Mouse (Mus musculus): ENCODE measurements around the gene Myct1. TPM values are rescaled to one million over a fixed set of nuclear protein-coding genes. Genes with fewer than 3 reads are reported as not detected.

Gene Myct1
- total and polyA plus RNA-seq, 3 experiments, result not detected

DNA sequence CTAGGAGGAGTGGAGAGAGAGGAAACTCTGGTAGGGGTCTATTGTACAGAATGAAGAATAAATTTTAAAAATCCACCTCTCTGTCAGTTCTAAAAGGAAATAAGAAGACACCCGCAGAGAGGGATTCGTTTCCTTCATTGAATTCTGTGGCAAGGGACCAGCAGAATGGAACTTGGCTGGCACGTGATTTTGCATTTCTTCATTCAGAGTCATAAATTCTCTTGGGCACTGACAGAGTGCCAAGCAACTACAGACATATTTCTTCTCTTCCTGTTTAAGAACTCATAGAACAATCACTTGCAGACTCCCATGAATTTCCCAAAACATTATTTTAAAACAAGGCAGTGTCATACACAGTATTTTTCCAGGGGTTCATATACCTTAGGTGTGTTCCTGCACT, 15.3 kb downstream of the Myct1 start:
- no peak overlapping the region for H3K4me2 ChIP-seq (ENCODE audit: insufficient read depth, low read depth, poor library complexity, severe bottlenecking)
- no peaks in the 10 kb centered on the region for H3K9me3 ChIP-seq (replicated peaks; ENCODE audit: low read length)
- no peaks in the 10 kb centered on the region for H3K4me1 ChIP-seq (ENCODE audit: control insufficient read depth in 1 of 2, insufficient read depth in 2 of 2)
- H3K79me2 ChIP-seq (replicated peaks; ENCODE audit: control insufficient read depth, extremely low read depth, insufficient read depth, poor library complexity, severe bottlenecking), result no peaks in the 10 kb centered on the region
- H3K9ac ChIP-seq (ENCODE audit: insufficient read depth, low read depth), result no peak overlapping the region
- no peak overlapping the region for H3K27ac ChIP-seq (ENCODE audit: insufficient read depth, low read depth)
- in situ Hi-C loops (cut with MboI; ENCODE audit: low pct_ligation_motif_present, low pct_unique_long_range_greater_than_20kb, low sequenced_read_pairs) (no loop called here), dilution Hi-C loops (cut with MboI; ENCODE audit: extremely low pct_ligation_motif_present, extremely low pct_unique_long_range_greater_than_20kb, low sequenced_read_pairs) (no loop called here)
- no peaks in the 10 kb centered on the region for H3K27me3 ChIP-seq (replicated peaks)
- H3K36me3 ChIP-seq (replicated peaks in 1 of 2; ENCODE audit: control insufficient read depth in 1 of 2, insufficient read depth in 1 of 2, low read length in 1 of 2), result no peaks in the 10 kb centered on the region
- no peak for DNase-seq (ENCODE audit: extremely low read depth)
- TF ChIP-seq JUND (conservative IDR thresholded peaks at IDR 0.05; ENCODE audit: low read depth, low read length), result no peak
- no peak for TF ChIP-seq USF2 (conservative IDR thresholded peaks at IDR 0.05; ENCODE audit: low read depth, low read length)
- no peak for TF ChIP-seq CHD1 (IDR thresholded peaks at IDR 0.05; ENCODE audit: low read depth, low read length)
- no peak overlapping the region for H3K4me3 ChIP-seq (replicated peaks in 1 of 3; ENCODE audit: low read depth in 2 of 3, low read length in 2 of 3, poor library complexity in 1 of 3)

DNA sequence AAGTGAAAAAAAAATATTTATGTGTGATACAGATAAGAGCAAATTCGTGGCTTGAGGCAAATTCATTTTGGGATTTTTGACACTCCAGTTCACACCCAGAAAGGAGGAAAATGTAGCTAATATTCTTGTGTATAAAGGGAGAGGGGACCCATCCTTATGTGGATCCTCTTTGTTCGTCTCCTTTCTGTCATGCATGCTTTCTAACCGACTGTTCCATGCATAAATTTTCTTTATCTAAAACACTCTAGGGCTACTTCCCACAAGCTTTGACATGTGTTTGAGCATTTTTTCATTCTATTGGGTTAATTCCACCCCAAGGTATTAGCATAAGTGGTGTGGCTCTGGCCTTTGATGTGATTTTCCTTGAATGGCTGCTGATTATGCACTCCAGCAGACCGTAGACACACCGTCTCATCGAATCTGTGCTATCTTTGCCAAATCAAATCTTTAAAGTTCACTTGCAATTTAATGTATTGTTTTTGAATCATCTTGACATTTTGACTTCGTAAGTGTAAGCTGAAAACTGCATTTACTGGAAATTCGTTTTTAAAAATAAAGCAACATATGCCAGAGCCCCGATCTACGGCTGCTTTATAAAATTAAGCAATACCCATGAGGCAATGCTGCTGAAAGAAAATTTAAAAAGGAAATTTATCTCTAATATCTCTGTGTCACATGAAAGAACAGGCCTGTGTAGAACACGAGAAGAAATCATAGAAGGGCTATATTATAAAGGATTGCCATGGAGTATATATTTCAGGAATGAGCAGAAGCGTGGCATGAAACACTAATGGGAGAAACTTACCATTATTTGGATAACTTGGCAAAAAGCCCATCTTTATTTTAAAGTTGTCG, 21.8 kb downstream of the Myct1 start:
- no peaks in the 10 kb centered on the region for H3K79me2 ChIP-seq (replicated peaks; ENCODE audit: control insufficient read depth, extremely low read depth, insufficient read depth, poor library complexity, severe bottlenecking)
- in situ Hi-C loops (cut with MboI; ENCODE audit: low pct_ligation_motif_present, low pct_unique_long_range_greater_than_20kb, low sequenced_read_pairs), result no loop called here
- H3K27me3 ChIP-seq (replicated peaks), result no peaks in the 10 kb centered on the region
- DNase-seq (ENCODE audit: extremely low read depth), result no peak
- no peaks in the 10 kb centered on the region for H3K36me3 ChIP-seq (replicated peaks in 1 of 2; ENCODE audit: control insufficient read depth in 1 of 2, insufficient read depth in 1 of 2, low read length in 1 of 2)
- no peak overlapping the region for H3K9ac ChIP-seq (ENCODE audit: insufficient read depth, low read depth)
- no peak for TF ChIP-seq BHLHE40 (IDR thresholded peaks at IDR 0.05; ENCODE audit: low read depth, low read length)
- TF ChIP-seq SMC3 (IDR thresholded peaks at IDR 0.05; ENCODE audit: low read depth, low read length), result no peak
- no peak for TF ChIP-seq USF2 (conservative IDR thresholded peaks at IDR 0.05; ENCODE audit: low read depth, low read length)
- TF ChIP-seq SIN3A (IDR thresholded peaks at IDR 0.05; ENCODE audit: low read length), result no peak
- TF ChIP-seq ZKSCAN1 (IDR thresholded peaks at IDR 0.05; ENCODE audit: borderline replicate concordance, low read depth, low read length), result no peak
- no peak for TF ChIP-seq ZMIZ1 (IDR thresholded peaks at IDR 0.05; ENCODE audit: low read depth, low read length)
- no peak for TF ChIP-seq CTCF (conservative IDR thresholded peaks at IDR 0.05 in 1 of 2, IDR thresholded peaks at IDR 0.05 in 1 of 2; ENCODE audit: low read depth in 2 of 2, low read length in 2 of 2)
- no peak for TF ChIP-seq NRF1 (IDR thresholded peaks at IDR 0.05; ENCODE audit: low read depth, low read length)
- TF ChIP-seq PAX5 (IDR thresholded peaks at IDR 0.05; ENCODE audit: low read length), result no peak
- no peaks in the 10 kb centered on the region for H3K4me1 ChIP-seq (ENCODE audit: control insufficient read depth in 1 of 2, insufficient read depth in 2 of 2)
- no peaks in the 10 kb centered on the region for H3K9me3 ChIP-seq (replicated peaks; ENCODE audit: low read length)
- no peak overlapping the region for H3K4me3 ChIP-seq (replicated peaks in 1 of 3; ENCODE audit: low read depth in 2 of 3, low read length in 2 of 3, poor library complexity in 1 of 3)
- dilution Hi-C loops (cut with MboI; ENCODE audit: extremely low pct_ligation_motif_present, extremely low pct_unique_long_range_greater_than_20kb, low sequenced_read_pairs), result no loop called here
- H3K27ac ChIP-seq (ENCODE audit: insufficient read depth, low read depth), result no peak overlapping the region
- H3K4me2 ChIP-seq (ENCODE audit: insufficient read depth, low read depth, poor library complexity, severe bottlenecking), result no peak overlapping the region

DNA sequence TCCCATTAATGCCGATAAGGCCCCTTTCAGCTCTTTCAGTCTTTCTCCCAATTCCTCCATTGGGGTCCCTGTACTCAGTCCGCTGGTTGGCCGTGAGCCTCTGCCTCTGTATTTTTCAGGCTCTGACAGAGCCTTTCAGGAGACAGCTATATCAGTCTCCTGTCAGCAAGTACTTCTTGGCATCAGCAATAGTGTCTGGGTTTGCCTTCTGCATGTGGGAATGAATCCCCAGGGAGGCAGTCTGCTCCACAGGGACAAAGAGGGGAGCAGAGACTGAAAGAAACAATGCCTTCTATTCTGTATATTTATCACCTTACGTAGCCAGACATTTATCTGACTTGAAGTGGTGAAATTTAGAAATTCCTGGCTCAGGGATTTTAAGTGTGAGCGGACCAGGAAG, 32.7 kb downstream of the Myct1 start:
- in situ Hi-C loops (cut with MboI; ENCODE audit: low pct_ligation_motif_present, low pct_unique_long_range_greater_than_20kb, low sequenced_read_pairs) (no loop called here), dilution Hi-C loops (cut with MboI; ENCODE audit: extremely low pct_ligation_motif_present, extremely low pct_unique_long_range_greater_than_20kb, low sequenced_read_pairs) (no loop called here)
- Histone ChIP-seq H3K79me2 (replicated peaks; ENCODE audit: control insufficient read depth, extremely low read depth, insufficient read depth, poor library complexity, severe bottlenecking) (no peaks in the 10 kb centered on the region), H3K36me3 (replicated peaks in 1 of 2; ENCODE audit: control insufficient read depth in 1 of 2, insufficient read depth in 1 of 2, low read length in 1 of 2) (no peaks in the 10 kb centered on the region), H3K4me3 (replicated peaks in 1 of 3; ENCODE audit: low read depth in 2 of 3, low read length in 2 of 3, poor library complexity in 1 of 3) (no peak overlapping the region), H3K4me1 (ENCODE audit: control insufficient read depth in 1 of 2, insufficient read depth in 2 of 2) (no peaks in the 10 kb centered on the region), H3K9ac (ENCODE audit: insufficient read depth, low read depth) (no peak overlapping the region), H3K4me2 (ENCODE audit: insufficient read depth, low read depth, poor library complexity, severe bottlenecking) (no peak overlapping the region), H3K27ac (ENCODE audit: insufficient read depth, low read depth) (no peak overlapping the region), H3K27me3 (replicated peaks) (no peaks in the 10 kb centered on the region), H3K9me3 (replicated peaks; ENCODE audit: low read length) (no peaks in the 10 kb centered on the region)
- DNase-seq (ENCODE audit: extremely low read depth), result no peak
- TF ChIP-seq CHD1 (IDR thresholded peaks at IDR 0.05; ENCODE audit: low read depth, low read length) (no peak), POLR2AphosphoS2 (IDR thresholded peaks at IDR 0.05; ENCODE audit: low read depth, low read length) (no peak), RAD21 (IDR thresholded peaks at IDR 0.05; ENCODE audit: low read depth, low read length) (no peak), JUND (conservative IDR thresholded peaks at IDR 0.05; ENCODE audit: low read depth, low read length) (no peak), JUN (IDR thresholded peaks at IDR 0.05; ENCODE audit: insufficient read depth, low read depth, low read length) (no peak), BHLHE40 (IDR thresholded peaks at IDR 0.05; ENCODE audit: low read depth, low read length) (no peak), SMC3 (IDR thresholded peaks at IDR 0.05; ENCODE audit: low read depth, low read length) (no peak), NRF1 (IDR thresholded peaks at IDR 0.05; ENCODE audit: low read depth, low read length) (no peak), MAFK (IDR thresholded peaks at IDR 0.05; ENCODE audit: insufficient replicate concordance, low read length) (no peak), CTCF (conservative IDR thresholded peaks at IDR 0.05 in 1 of 2, IDR thresholded peaks at IDR 0.05 in 1 of 2; ENCODE audit: low read depth in 2 of 2, low read length in 2 of 2) (no peak), MYC (IDR thresholded peaks at IDR 0.05; ENCODE audit: low read depth, low read length) (no peak), MAX (IDR thresholded peaks at IDR 0.05; ENCODE audit: low read length) (no peak), PAX5 (IDR thresholded peaks at IDR 0.05; ENCODE audit: low read length) (no peak), IRF4 (IDR thresholded peaks at IDR 0.05; ENCODE audit: low read depth, low read length) (no peak), ZNF384 (IDR thresholded peaks at IDR 0.05; ENCODE audit: low read depth, low read length) (no peak), TCF12 (IDR thresholded peaks at IDR 0.05; ENCODE audit: low read depth, low read length) (no peak)

All from CH12.LX (cell line).